Mouse (Mus musculus) liver, embryonic 14.5 days (tissue): ENCODE results near the gene 9130409I23Rik.

Source experiments
- CTCF ChIP-seq: IDR thresholded peaks from 2 replicates; pipeline ENCODE4 v1.5.1; 2016; ENCODE audit warnings: antibody characterized with exemption, low read depth, control low read depth
- EP300 ChIP-seq: IDR thresholded peaks from 2 replicates; pipeline ENCODE4 v1.6.1; 2016; ENCODE audit warnings: antibody characterized with exemption, low read depth

- no peak for TF ChIP-seq CTCF
- no peak for TF ChIP-seq EP300
Measured at GRCm38 (mm10) chr1:181069671-181070070, 18.6 kb downstream of the 9130409I23Rik start.
